Mouse (Mus musculus) G1E (cell line): ENCODE measurements around the gene Sox5. TPM values are rescaled to one million over a fixed set of nuclear protein-coding genes. Genes with fewer than 3 reads are reported as not detected.

Experiments
- ATAC-seq: 2 replicates; pipeline ENCODE4 v1.8.0; 2016; ENCODE audit warnings: mild to moderate bottlenecking; ENCODE audit not compliant: insufficient number of reproducible peaks, poor library complexity, low FRiP score, severe bottlenecking; ENCODE audit errors: extremely low read depth
- DNase-seq: peaks from one replicate; pipeline ENCODE4 v3.0.0; 2012; ENCODE audit warnings: low spot score
- H3K27me3 ChIP-seq: 2 replicates; pipeline ENCODE4 v1.6.1; 2012; ENCODE audit warnings: mild to moderate bottlenecking, low read length, inconsistent platforms; ENCODE audit not compliant: insufficient read depth
- H3K36me3 ChIP-seq: replicated peaks from 2 replicates; pipeline ENCODE3; 2012; ENCODE audit warnings: mild to moderate bottlenecking, inconsistent platforms
- H3K4me1 ChIP-seq: 2 replicates; pipeline ENCODE4 v1.6.1; 2012; ENCODE audit warnings: low read depth, low read length, inconsistent platforms, mixed read lengths; ENCODE audit not compliant: insufficient read depth
- H3K4me3 ChIP-seq: 2 replicates; pipeline ENCODE4 v1.5.1; 2012; ENCODE audit warnings: low read depth, mild to moderate bottlenecking, inconsistent platforms, low read length, moderate library complexity, mixed read lengths
- H3K9me3 ChIP-seq: replicated peaks from 2 replicates; pipeline ENCODE4 v1.6.1; 2012; ENCODE audit warnings: inconsistent platforms
- CTCF ChIP-seq: IDR thresholded peaks from 2 replicates; pipeline ENCODE4 v1.5.1; 2012; ENCODE audit warnings: low read depth, low read length, inconsistent platforms, mixed read lengths
- GATA1 ChIP-seq: IDR thresholded peaks from 2 replicates; pipeline ENCODE4 v1.6.1; 2012; ENCODE audit warnings: borderline replicate concordance, low read length, inconsistent platforms, mixed read lengths
- GATA2 ChIP-seq: IDR thresholded peaks from 2 replicates; pipeline ENCODE4 v1.6.1; 2012; ENCODE audit warnings: low read depth, low read length, inconsistent platforms, borderline replicate concordance
- POLR2AphosphoS5 ChIP-seq: IDR thresholded peaks from 2 replicates; pipeline ENCODE4 v1.6.1; 2012; ENCODE audit warnings: low read depth, low read length, inconsistent platforms; ENCODE audit not compliant: insufficient replicate concordance
- TAL1 ChIP-seq: conservative IDR thresholded peaks from 2 replicates; pipeline ENCODE4 v1.6.1; 2012; ENCODE audit warnings: low read depth, low read length, inconsistent platforms, mixed read lengths
- polyA plus RNA-seq: library from polyadenylated mRNA; stranded (reverse); fragments of >175 nt; gene quantifications from 2 replicates; pipeline ENCODE4 v1.2.3, GENCODE M21; 2012
- total RNA-seq, 2 experiments: library from RNA; stranded (forward) in 1 of 2; stranded (reverse) in 1 of 2; fragments of 200-1000 nt in 1 of 2; fragments of >200 nt in 1 of 2; fragmentation: Nextera tagmentation in 1 of 2; gene quantifications; 2 replicates each; pipeline ENCODE4 v1.2.3; 2014 to 2017

Gene Sox5
- total and polyA plus RNA-seq, 3 experiments, result 0.27 to 16.2 TPM; not detected in 1

DNA sequence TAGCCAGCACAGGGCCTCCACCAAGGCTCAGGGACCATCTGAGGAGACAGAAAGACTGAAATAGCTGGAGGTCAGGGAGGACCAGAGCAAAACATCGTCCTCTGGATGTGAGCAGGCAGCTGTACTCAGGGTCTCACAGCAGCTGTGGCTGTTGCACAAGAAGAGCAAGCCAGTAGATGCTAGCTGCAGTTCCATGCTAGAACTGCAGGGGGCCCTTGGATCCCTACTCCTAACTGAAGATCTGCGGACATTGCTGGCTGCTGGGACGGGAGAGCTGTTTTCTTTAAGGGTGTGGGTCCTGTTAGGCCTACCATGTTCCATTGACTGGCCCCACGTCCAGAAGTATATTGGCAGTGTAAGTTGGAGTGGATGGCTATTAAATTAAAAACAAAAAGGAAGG lies 137.1 kb downstream of the Sox5 start:
- H3K9me3 ChIP-seq, result peaks cover 70% of the 10 kb centered on the region
- H3K36me3 ChIP-seq, result no peaks in the 10 kb centered on the region
- no peaks in the 10 kb centered on the region for H3K4me1 ChIP-seq
- TF ChIP-seq CTCF (no peak), GATA2 (no peak), TAL1 (no peak), GATA1 (no peak)
- DNase-seq (no peak), ATAC-seq (no peak)
- H3K27me3 ChIP-seq, result no peaks in the 10 kb centered on the region
- no peak overlapping the region for H3K4me3 ChIP-seq

DNA sequence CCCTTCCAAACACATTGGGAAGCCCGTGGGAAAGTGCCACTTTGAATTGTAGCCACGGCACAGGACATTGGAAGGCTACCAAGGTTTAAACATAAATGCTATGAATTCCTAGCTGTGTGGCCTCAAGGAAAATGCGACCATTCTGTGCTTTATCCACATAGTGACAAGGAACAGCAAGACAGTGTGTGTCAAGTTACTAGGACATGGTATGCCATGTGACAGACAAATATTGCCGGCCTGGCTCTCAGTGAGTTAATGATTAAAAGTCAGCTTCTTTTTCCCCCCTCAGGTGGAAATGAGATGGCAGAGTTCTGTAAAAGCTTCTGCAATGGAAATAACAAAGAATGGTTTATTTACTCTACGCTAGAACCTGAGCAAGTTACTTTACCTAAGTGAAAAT lies 138.2 kb downstream of the Sox5 start:
- TF ChIP-seq TAL1 (no peak), GATA2 (no peak), POLR2AphosphoS5 (no peak), GATA1 (no peak), CTCF (no peak)
- DNase-seq (no peak), ATAC-seq (no peak)
- Histone ChIP-seq H3K36me3 (no peaks in the 10 kb centered on the region), H3K9me3 (peaks cover 66% of the 10 kb centered on the region), H3K4me1 (no peaks in the 10 kb centered on the region), H3K27me3 (no peaks in the 10 kb centered on the region), H3K4me3 (no peak overlapping the region)

GRCm38 (mm10) chr6:144641888-144642287 lies 139.9 kb downstream of the Sox5 start:
- no peaks in the 10 kb centered on the region for H3K36me3 ChIP-seq
- no peaks in the 10 kb centered on the region for H3K4me1 ChIP-seq
- ATAC-seq (no peak), DNase-seq (no peak)
- TF ChIP-seq GATA2 (no peak), POLR2AphosphoS5 (no peak), GATA1 (no peak), TAL1 (no peak), CTCF (no peak)
- H3K27me3 ChIP-seq, result no peaks in the 10 kb centered on the region
- H3K4me3 ChIP-seq, result no peak overlapping the region
- peaks cover 67% of the 10 kb centered on the region for H3K9me3 ChIP-seq

DNA sequence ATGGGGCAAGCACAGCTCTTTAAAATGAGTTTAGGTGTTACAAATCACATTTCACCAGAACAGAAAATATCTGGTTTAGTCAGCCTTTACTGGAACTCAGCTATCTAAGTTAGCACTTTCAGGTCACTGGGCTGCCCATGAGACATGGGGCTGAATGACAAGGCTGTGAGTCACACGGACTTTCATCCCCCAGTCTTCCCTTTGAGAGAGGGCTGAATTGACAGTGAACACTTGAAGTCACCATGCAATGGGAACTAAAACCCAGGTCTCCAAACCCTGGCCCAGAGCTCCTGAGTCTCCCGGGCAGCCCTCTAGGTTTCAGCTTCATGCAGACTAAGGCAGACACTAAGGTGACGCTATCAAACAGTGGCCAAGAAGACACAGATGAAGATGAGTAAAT lies 141.2 kb downstream of the Sox5 start:
- TF ChIP-seq GATA2, result no peak
- no peak for TF ChIP-seq CTCF
- H3K9me3 ChIP-seq, result peaks cover 65% of the 10 kb centered on the region
- H3K4me3 ChIP-seq, result no peak overlapping the region
- no peak for ATAC-seq
- H3K36me3 ChIP-seq, result no peaks in the 10 kb centered on the region
- no peak for DNase-seq
- no peaks in the 10 kb centered on the region for H3K4me1 ChIP-seq
- H3K27me3 ChIP-seq, result no peaks in the 10 kb centered on the region

- Histone ChIP-seq H3K4me1 (no peaks in the 10 kb centered on the region), H3K4me3 (no peak overlapping the region), H3K36me3 (no peaks in the 10 kb centered on the region), H3K9me3 (peaks cover 58% of the 10 kb centered on the region), H3K27me3 (no peaks in the 10 kb centered on the region)
- ATAC-seq (no peak), DNase-seq (no peak)
- no peak for TF ChIP-seq TAL1
- no peak for TF ChIP-seq CTCF
- no peak for TF ChIP-seq GATA1
- no peak for TF ChIP-seq GATA2
- TF ChIP-seq POLR2AphosphoS5, result no peak
Measured at GRCm38 (mm10) chr6:144638547-144638946, 143.2 kb downstream of the Sox5 start.

DNA sequence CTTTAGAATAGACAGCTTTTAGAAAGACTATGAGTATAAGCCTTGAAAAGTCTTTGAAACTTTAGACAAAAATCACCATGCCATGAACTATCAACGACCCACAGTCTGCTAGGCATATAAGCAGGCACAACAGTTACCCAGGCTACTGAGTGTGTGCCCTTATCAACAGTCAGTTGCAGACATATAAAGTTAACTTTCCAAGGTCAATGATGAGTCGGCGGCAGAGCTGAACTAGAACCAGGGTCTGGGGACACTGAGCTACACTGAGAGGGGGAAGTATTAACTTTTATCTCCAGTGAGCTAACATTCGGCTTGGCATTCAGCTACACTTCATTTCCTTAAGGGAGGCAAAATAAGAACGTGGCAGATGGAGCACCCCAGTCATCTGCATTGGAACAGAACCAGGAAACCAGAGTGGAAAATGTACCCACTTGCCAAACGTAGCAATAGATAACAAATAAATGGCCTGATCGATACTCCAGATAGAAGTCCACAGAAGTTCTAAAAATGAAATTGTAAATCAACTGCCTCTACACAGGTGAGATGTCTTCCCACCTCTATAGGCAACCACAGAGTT lies 154.2 kb downstream of the Sox5 start:
- Histone ChIP-seq H3K36me3 (no peaks in the 10 kb centered on the region), H3K27me3 (no peaks in the 10 kb centered on the region), H3K4me1 (no peaks in the 10 kb centered on the region), H3K9me3 (peaks cover 39% of the 10 kb centered on the region), H3K4me3 (no peak overlapping the region)
- TF ChIP-seq CTCF (no peak), GATA2 (no peak), GATA1 (no peak), POLR2AphosphoS5 (no peak), TAL1 (no peak)
- ATAC-seq, result no peak
- no peak for DNase-seq

DNA sequence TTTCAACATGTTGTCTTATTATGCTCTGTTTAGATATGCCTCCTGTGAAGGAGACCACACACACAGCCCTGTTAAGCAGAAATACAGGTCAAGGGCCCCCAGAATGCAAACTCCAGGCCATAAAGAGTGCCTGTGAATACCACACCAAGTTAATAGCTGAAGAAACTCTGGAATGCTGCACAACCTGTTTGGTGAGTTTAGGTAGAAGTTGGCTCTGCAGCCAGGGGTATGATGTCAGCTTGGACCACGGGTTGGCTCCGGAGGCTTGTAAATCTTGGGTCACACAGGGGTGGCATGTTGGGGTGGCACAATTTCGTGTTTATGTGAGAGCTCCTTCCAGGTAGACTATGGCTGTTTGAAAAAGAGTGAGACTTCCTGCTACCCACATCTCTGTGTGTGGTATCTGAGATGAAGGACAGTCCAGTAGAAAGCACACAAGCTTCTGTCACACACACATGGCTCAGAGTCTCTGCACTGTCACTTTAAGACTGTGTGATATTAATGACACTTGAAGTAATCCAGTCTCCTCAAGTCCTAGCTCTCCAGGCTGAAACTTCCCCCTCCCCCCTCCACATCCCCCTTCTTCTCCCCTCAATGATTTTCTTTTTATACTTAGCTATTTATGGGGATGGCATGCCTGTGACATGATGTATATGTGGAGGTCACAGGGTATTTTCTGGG lies 160.5 kb downstream of the Sox5 start:
- Histone ChIP-seq H3K27me3 (no peaks in the 10 kb centered on the region), H3K36me3 (no peaks in the 10 kb centered on the region), H3K9me3 (peaks cover 54% of the 10 kb centered on the region), H3K4me1 (no peaks in the 10 kb centered on the region), H3K4me3 (no peak overlapping the region)
- TF ChIP-seq GATA1, result no peak
- TF ChIP-seq TAL1, result no peak
- TF ChIP-seq GATA2, result no peak
- no peak for TF ChIP-seq CTCF
- no peak for TF ChIP-seq POLR2AphosphoS5
- ATAC-seq, result no peak
- DNase-seq, result no peak
